Mouse (Mus musculus): ENCODE measurements at regions not wholly inside any gene's neighbourhood (a gene's known extent, or its start where the extent isn't known, plus 50 kb on each side); places are given as distances from the start of the nearest gene placed in this dataset.

DNA sequence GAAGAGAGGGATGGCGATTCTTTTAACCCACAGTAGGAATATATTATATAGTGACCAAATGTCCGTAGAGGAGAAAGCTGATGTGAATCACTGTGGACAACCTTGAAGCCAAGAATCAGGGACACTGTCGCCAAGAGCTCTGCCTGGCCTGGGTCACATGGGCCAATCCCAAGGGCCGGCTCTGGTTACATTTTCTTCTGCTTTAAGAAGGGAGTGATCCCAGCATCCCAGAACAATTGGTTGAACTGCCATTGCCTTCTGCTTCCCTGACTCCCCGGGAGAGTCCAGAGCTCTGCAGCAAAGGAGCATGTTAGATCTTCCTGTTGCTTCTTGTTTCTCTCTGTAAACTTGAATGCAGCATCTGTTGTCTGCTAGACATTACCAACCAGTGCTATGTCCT, 126.0 kb upstream of the Map1b start:
- ATAC-seq (ENCODE audit: insufficient number of reproducible peaks, insufficient read depth, low FRiP score, low read depth): no peak
- H3K36me3 ChIP-seq (ENCODE audit: control insufficient read depth, insufficient read depth, low read length): no peaks in the 10 kb centered on the region
- H3K9ac ChIP-seq (ENCODE audit: low read length): no peak overlapping the region
- H3K9me3 ChIP-seq (ENCODE audit: control insufficient read depth, low read length): no peaks in the 10 kb centered on the region
- H3K4me3 ChIP-seq (ENCODE audit: control insufficient read depth in 1 of 2, insufficient read depth in 1 of 2, low read depth in 1 of 2, low read length in 2 of 2): no peak overlapping the region
- H3K27ac ChIP-seq (replicated peaks in 1 of 2; ENCODE audit: control insufficient read depth in 1 of 2, insufficient read depth in 1 of 2, low read depth in 2 of 2, low read length in 2 of 2): peak overlapping the region in 1 of 2 experiments; percentile 61; a peak in 2 of 4 replicates
- H3K4me1 ChIP-seq (ENCODE audit: control insufficient read depth in 2 of 2, insufficient read depth in 2 of 2, low read length in 2 of 2): peaks cover 15 to 16% of the 10 kb centered on the region in 2 experiments
- H3K4me2 ChIP-seq (ENCODE audit: low read length): 0 out of 2 replicates have a peak overlapping the region, but pooled peaks have one; percentile 40
- H3K27me3 ChIP-seq (ENCODE audit: control insufficient read depth, insufficient read depth, low read length): no peaks in the 10 kb centered on the region
- whole genome bisulfite sequencing: 44% methylated on average over 5 of the region's 5 CpGs

DNA sequence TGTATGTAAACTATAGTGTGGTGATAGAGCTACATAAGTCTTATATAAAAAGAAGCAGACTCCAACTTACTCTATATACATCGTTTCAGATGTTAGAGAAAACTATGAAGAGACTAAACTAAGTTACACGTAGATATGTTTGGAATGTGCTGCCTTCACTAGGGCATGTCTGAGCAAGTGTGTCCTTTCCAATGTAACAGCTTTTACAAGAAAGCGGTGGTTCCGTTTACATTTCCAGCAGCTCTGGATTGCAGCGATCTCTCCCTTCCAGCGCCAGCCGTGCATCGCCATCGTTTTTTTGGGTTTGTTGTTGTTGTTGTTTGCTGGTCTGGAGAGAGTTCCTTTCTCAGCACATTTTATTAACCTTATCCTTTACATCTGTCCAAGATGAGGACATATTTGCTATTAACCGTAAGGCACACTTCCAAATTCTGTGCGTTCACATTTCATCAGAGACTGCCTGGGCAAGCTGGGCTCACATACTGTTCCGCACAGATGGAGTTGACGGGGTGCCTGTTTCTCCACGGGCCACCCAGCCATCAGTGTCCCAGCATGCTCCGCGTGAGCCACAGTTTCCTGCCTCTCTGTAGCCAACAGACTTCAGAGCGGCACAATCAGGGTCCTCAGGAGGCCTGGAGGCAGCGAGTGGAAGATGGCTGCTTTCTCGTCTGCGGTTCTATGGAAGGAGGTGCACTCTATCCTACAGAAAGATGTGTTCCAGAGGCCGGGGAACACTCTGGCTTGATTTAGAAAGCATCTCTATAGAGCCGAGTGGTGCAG, 125.2 kb upstream of the Map1b start:
- Histone ChIP-seq H3K4me3 (ENCODE audit: control insufficient read depth in 1 of 2, insufficient read depth in 1 of 2, low read depth in 1 of 2, low read length in 2 of 2) (no peak overlapping the region), H3K27ac (replicated peaks in 1 of 2; ENCODE audit: control insufficient read depth in 1 of 2, insufficient read depth in 1 of 2, low read depth in 2 of 2, low read length in 2 of 2) (0 out of 4 replicates have a peak overlapping the region, but pooled peaks of 1 of the 2 experiments have one; percentile 4), H3K4me1 (ENCODE audit: control insufficient read depth in 2 of 2, insufficient read depth in 2 of 2, low read length in 2 of 2) (peaks cover 13 to 15% of the 10 kb centered on the region in 2 experiments), H3K9ac (ENCODE audit: low read length) (no peak overlapping the region), H3K9me3 (ENCODE audit: control insufficient read depth, low read length) (no peaks in the 10 kb centered on the region), H3K4me2 (ENCODE audit: low read length) (no peak overlapping the region), H3K36me3 (ENCODE audit: control insufficient read depth, insufficient read depth, low read length) (no peaks in the 10 kb centered on the region), H3K27me3 (ENCODE audit: control insufficient read depth, insufficient read depth, low read length) (no peaks in the 10 kb centered on the region)
- no peak for ATAC-seq (ENCODE audit: insufficient number of reproducible peaks, insufficient read depth, low FRiP score, low read depth)
- 80% methylated on average over 22 of the region's 22 CpGs for WGBS

DNA sequence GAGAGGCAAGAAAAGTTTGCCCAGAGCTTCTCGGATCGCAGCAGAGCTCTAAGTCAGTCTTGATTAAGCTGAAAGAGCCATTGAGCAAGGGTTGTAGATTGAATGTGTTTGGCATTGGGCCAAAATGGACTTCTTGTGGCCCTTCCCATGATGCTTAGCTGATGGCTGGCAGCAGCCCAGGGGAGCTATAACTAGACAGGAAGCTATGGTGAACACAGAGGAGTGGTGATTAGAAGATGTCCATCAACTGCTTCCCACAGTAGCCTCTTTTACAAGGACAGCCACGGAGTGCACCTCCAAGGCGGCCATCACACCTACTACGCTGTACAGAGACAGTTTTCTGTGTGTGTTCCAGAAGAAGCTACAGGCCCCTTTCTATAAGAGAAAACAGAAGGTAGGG, 116.4 kb upstream of the Map1b start:
- Histone ChIP-seq H3K36me3 (ENCODE audit: control insufficient read depth, insufficient read depth, low read length) (no peaks in the 10 kb centered on the region), H3K27me3 (ENCODE audit: control insufficient read depth, insufficient read depth, low read length) (no peaks in the 10 kb centered on the region), H3K9ac (ENCODE audit: low read length) (no peak overlapping the region), H3K9me3 (ENCODE audit: control insufficient read depth, low read length) (no peaks in the 10 kb centered on the region), H3K4me3 (ENCODE audit: control insufficient read depth in 1 of 2, insufficient read depth in 1 of 2, low read depth in 1 of 2, low read length in 2 of 2) (no peak overlapping the region), H3K27ac (replicated peaks in 1 of 2; ENCODE audit: control insufficient read depth in 1 of 2, insufficient read depth in 1 of 2, low read depth in 2 of 2, low read length in 2 of 2) (no peak overlapping the region), H3K4me2 (ENCODE audit: low read length) (no peak overlapping the region), H3K4me1 (ENCODE audit: control insufficient read depth in 2 of 2, insufficient read depth in 2 of 2, low read length in 2 of 2) (peaks cover 7 to 8% of the 10 kb centered on the region in 2 experiments)
- 54% methylated on average over 5 of the region's 5 CpGs for WGBS
- no peak for ATAC-seq (ENCODE audit: insufficient number of reproducible peaks, insufficient read depth, low FRiP score, low read depth)

DNA sequence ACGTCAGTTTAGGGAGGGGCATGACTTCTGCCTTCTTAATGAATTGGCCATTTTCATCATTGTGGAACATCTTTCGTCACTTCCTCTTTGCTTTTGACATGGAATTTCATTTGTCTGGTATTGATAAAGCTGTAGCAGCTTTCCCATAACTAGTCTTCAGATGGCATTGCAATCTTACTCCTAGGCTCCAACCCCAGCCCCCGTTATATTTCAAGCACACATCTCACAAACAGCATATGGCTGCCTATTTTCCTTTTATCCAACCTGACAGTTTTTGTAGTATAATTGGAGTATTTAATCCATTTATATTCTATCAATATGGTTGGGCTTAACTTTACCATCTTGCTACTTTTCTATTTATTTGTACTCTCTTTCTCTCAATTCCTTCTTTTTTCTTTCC, 114.5 kb upstream of the Map1b start:
- peaks cover 7 to 8% of the 10 kb centered on the region in 2 experiments for H3K4me1 ChIP-seq (ENCODE audit: control insufficient read depth in 2 of 2, insufficient read depth in 2 of 2, low read length in 2 of 2)
- H3K9ac ChIP-seq (ENCODE audit: low read length): no peak overlapping the region
- ATAC-seq (ENCODE audit: insufficient number of reproducible peaks, insufficient read depth, low FRiP score, low read depth): no peak
- no peak overlapping the region for H3K4me2 ChIP-seq (ENCODE audit: low read length)
- H3K9me3 ChIP-seq (ENCODE audit: control insufficient read depth, low read length): no peaks in the 10 kb centered on the region
- H3K4me3 ChIP-seq (ENCODE audit: control insufficient read depth in 1 of 2, insufficient read depth in 1 of 2, low read depth in 1 of 2, low read length in 2 of 2): no peak overlapping the region
- WGBS: 82% methylated on average over 3 of the region's 3 CpGs
- no peaks in the 10 kb centered on the region for H3K36me3 ChIP-seq (ENCODE audit: control insufficient read depth, insufficient read depth, low read length)
- no peak overlapping the region for H3K27ac ChIP-seq (replicated peaks in 1 of 2; ENCODE audit: control insufficient read depth in 1 of 2, insufficient read depth in 1 of 2, low read depth in 2 of 2, low read length in 2 of 2)
- no peaks in the 10 kb centered on the region for H3K27me3 ChIP-seq (ENCODE audit: control insufficient read depth, insufficient read depth, low read length)

DNA sequence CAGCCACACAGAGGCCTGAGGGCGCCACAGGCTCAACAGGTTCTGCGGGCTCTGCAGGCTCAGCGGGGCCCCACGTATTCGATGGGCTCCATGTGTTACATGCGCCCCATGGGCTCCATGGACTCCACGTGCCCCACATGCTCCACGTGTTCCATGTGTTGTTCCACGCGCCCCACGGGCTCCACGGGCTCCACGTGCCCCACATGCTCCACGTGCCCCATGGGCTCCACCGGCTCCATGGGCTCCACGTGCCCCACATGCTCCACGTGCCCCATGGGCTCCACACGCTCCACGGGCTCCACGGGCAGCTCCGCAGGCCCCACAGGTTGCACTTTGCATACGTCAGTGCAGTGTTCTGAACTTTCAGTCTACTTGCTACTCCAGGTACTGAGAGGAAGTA, 114.0 kb upstream of the Map1b start:
- H3K27ac ChIP-seq (replicated peaks in 1 of 2; ENCODE audit: control insufficient read depth in 1 of 2, insufficient read depth in 1 of 2, low read depth in 2 of 2, low read length in 2 of 2): no peak overlapping the region
- no peaks in the 10 kb centered on the region for H3K27me3 ChIP-seq (ENCODE audit: control insufficient read depth, insufficient read depth, low read length)
- H3K4me1 ChIP-seq (ENCODE audit: control insufficient read depth in 2 of 2, insufficient read depth in 2 of 2, low read length in 2 of 2): peaks cover 7 to 8% of the 10 kb centered on the region in 2 experiments
- H3K9ac ChIP-seq (ENCODE audit: low read length): no peak overlapping the region
- 93% methylated on average over 22 of the region's 22 CpGs for WGBS
- H3K9me3 ChIP-seq (ENCODE audit: control insufficient read depth, low read length): no peaks in the 10 kb centered on the region
- H3K4me3 ChIP-seq (ENCODE audit: control insufficient read depth in 1 of 2, insufficient read depth in 1 of 2, low read depth in 1 of 2, low read length in 2 of 2): no peak overlapping the region
- ATAC-seq (ENCODE audit: insufficient number of reproducible peaks, insufficient read depth, low FRiP score, low read depth): no peak
- H3K36me3 ChIP-seq (ENCODE audit: control insufficient read depth, insufficient read depth, low read length): no peaks in the 10 kb centered on the region
- no peak overlapping the region for H3K4me2 ChIP-seq (ENCODE audit: low read length)

DNA sequence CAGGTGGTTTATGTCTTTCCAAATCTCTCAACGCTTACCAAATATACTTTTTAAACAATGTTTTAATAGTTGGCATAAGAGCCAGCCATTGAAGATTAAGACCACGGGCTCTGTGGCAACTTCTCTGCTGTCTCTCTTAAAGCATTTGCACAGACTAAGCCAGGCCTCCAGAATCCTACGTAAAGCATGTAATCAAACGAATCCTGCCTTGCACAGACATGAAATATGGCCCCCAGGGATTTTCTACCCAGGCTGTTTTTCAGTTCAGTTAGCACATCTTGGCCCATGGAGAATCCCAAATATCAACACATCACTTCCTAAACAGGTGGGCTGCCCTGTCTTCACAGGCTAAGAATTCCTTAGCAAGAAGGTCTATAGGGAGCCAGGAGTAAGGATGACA, 108.9 kb upstream of the Map1b start:
- no peak overlapping the region for H3K27ac ChIP-seq (replicated peaks in 1 of 2; ENCODE audit: control insufficient read depth in 1 of 2, insufficient read depth in 1 of 2, low read depth in 2 of 2, low read length in 2 of 2)
- H3K4me2 ChIP-seq (ENCODE audit: low read length): no peak overlapping the region
- H3K27me3 ChIP-seq (ENCODE audit: control insufficient read depth, insufficient read depth, low read length): no peaks in the 10 kb centered on the region
- no peaks in the 10 kb centered on the region for H3K4me1 ChIP-seq (ENCODE audit: control insufficient read depth in 2 of 2, insufficient read depth in 2 of 2, low read length in 2 of 2)
- H3K36me3 ChIP-seq (ENCODE audit: control insufficient read depth, insufficient read depth, low read length): no peaks in the 10 kb centered on the region
- 74% methylated on average over 4 of the region's 4 CpGs for WGBS
- no peak overlapping the region for H3K4me3 ChIP-seq (ENCODE audit: control insufficient read depth in 1 of 2, insufficient read depth in 1 of 2, low read depth in 1 of 2, low read length in 2 of 2)
- no peaks in the 10 kb centered on the region for H3K9me3 ChIP-seq (ENCODE audit: control insufficient read depth, low read length)
- H3K9ac ChIP-seq (ENCODE audit: low read length): no peak overlapping the region
- ATAC-seq (ENCODE audit: insufficient number of reproducible peaks, insufficient read depth, low FRiP score, low read depth): no peak

DNA sequence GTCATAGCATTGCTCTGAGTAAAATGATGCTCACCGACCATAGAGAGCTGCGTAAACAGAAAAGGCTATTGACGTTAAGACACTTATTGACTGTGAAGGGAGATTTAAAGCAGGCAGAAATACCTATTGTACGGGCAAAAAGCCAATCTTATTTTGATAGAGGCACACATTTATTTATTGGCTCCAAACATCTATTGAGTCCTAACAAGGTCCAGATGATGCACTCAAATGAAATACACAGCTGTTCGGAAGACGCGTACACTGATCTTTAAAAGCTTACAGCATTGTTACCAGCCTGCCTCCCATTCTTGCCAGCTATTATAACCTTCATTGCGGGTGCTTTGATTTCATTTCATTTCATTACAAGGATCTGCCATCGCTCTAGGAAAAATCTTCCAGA, 102.0 kb upstream of the Map1b start:
- H3K27ac ChIP-seq (replicated peaks in 1 of 2; ENCODE audit: control insufficient read depth in 1 of 2, insufficient read depth in 1 of 2, low read depth in 2 of 2, low read length in 2 of 2): no peak overlapping the region
- 92% methylated on average over 9 of the region's 9 CpGs for WGBS
- no peak overlapping the region for H3K9ac ChIP-seq (ENCODE audit: low read length)
- H3K4me1 ChIP-seq (ENCODE audit: control insufficient read depth in 2 of 2, insufficient read depth in 2 of 2, low read length in 2 of 2): no peaks in the 10 kb centered on the region
- H3K4me2 ChIP-seq (ENCODE audit: low read length): no peak overlapping the region
- no peaks in the 10 kb centered on the region for H3K36me3 ChIP-seq (ENCODE audit: control insufficient read depth, insufficient read depth, low read length)
- no peak overlapping the region for H3K4me3 ChIP-seq (ENCODE audit: control insufficient read depth in 1 of 2, insufficient read depth in 1 of 2, low read depth in 1 of 2, low read length in 2 of 2)
- ATAC-seq (ENCODE audit: insufficient number of reproducible peaks, insufficient read depth, low FRiP score, low read depth): no peak
- H3K9me3 ChIP-seq (ENCODE audit: control insufficient read depth, low read length): no peaks in the 10 kb centered on the region
- no peaks in the 10 kb centered on the region for H3K27me3 ChIP-seq (ENCODE audit: control insufficient read depth, insufficient read depth, low read length)

DNA sequence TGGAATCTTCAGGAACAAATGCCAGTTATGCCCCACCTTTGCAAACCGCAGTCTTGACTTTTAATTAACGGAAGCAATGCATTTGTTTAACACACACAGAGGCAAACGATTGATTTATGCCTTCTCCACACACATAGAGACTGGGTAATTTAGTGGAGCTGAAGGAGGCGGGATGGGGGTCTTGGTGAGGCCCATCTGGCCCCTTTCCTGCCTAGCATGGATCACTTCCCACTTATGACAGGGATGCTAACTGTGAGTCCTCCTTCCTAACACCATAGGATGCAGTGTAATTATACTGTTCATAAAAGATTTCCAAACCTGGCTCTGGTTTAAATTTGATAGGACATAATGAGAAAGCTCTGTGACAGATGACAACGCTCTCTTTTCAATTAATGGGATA, 101.1 kb upstream of the Map1b start:
- 86% methylated on average over 5 of the region's 5 CpGs for WGBS
- Histone ChIP-seq H3K27me3 (ENCODE audit: control insufficient read depth, insufficient read depth, low read length) (no peaks in the 10 kb centered on the region), H3K27ac (replicated peaks in 1 of 2; ENCODE audit: control insufficient read depth in 1 of 2, insufficient read depth in 1 of 2, low read depth in 2 of 2, low read length in 2 of 2) (no peak overlapping the region), H3K4me3 (ENCODE audit: control insufficient read depth in 1 of 2, insufficient read depth in 1 of 2, low read depth in 1 of 2, low read length in 2 of 2) (no peak overlapping the region), H3K4me1 (ENCODE audit: control insufficient read depth in 2 of 2, insufficient read depth in 2 of 2, low read length in 2 of 2) (peaks cover 3 to 4% of the 10 kb centered on the region in 2 experiments; a peak in 2 of 4 replicates), H3K9me3 (ENCODE audit: control insufficient read depth, low read length) (no peaks in the 10 kb centered on the region), H3K36me3 (ENCODE audit: control insufficient read depth, insufficient read depth, low read length) (no peaks in the 10 kb centered on the region), H3K4me2 (ENCODE audit: low read length) (no peak overlapping the region), H3K9ac (ENCODE audit: low read length) (no peak overlapping the region)
- ATAC-seq (ENCODE audit: insufficient number of reproducible peaks, insufficient read depth, low FRiP score, low read depth): no peak
